Mouse (Mus musculus): ENCODE results near the gene Wdr46. TPM values are rescaled to one million over a fixed set of nuclear protein-coding genes. Genes with fewer than 3 reads are reported as not detected.
A peak's percentile ranks its signal among the peaks of the same experiment; 100 is the strongest.

Gene Wdr46
- polyA plus RNA-seq, 1 experiment: 20.5 TPM

DNA sequence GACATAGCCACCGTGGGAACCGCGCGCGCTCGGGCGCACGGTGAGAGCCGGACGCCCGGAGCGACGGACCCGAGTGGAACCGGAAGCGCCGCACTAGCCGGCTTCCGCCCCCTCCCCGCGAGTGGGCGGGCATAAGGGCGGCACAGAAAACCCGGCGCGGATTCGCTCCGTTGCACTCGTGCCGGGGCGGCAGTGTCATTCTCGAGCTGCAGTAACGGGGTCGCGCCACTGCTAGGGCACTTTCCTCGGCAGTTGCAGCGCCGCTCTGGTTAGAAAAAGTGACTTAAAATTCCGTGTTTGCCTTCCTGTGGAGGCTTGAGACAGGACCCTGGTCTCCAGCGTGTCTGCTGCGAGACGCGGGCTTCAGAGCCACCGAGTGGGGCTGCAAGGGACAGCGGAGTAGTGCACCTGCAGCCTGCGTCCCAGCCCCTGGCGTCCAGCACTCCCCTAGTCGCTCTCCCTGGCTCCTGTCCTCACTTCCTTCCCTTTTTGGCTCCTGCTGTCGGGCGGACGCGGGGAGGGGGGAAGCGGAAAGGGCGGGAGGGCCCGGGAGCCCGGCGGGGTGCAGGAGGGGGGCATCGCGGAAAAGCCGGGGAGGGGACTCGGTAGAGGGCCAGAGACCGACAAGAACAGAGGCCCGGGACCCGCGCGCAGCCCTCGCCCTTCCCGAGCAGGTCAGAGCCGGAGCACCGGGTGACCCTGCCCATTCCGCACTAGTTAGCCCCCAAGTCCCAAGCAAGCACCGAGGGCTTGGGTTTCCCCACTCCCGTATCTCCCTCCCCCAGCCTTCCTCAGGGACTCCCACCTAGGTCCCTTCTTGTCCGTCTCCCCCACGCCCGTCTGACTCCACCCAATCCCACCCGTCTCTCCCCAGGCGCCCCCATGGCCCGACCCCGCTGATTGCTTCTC lies 10.8 kb upstream of the Wdr46 start, which contains the start of gene Rgl2:
Rgl2 (plus strand) TSS at position 173 of the 909 bp plus-strand sequence.
- DNase-seq (ENCODE audit: low read depth in 1 of 2, low spot score in 2 of 2): peak; percentile 85 to 87
- TF ChIP-seq CTCF (IDR thresholded peaks at IDR 0.05; ENCODE audit: extremely low read depth, insufficient read depth, insufficient read length, insufficient replicate concordance) (peak; percentile 11; the same call in 1 of the 2 replicates), POLR2A (IDR thresholded peaks at IDR 0.05; ENCODE audit: low read depth, low read length) (peak; percentile 24; the same call in 1 of the 2 replicates)
- WGBS: under 1% methylated on average over 60 of the region's 80 CpGs
- Histone ChIP-seq H3K4me1 (ENCODE audit: control insufficient read depth, insufficient read depth, insufficient read length) (peaks cover 4% of the 10 kb centered on the region; the same call in 1 of the 2 replicates), H3K36me3 (ENCODE audit: control insufficient read depth, insufficient read depth, low read length) (peaks cover 43% of the 10 kb centered on the region), H3K27me3 (ENCODE audit: control insufficient read depth, insufficient read depth, low read length) (no peaks in the 10 kb centered on the region), H3K4me3 (ENCODE audit: extremely low read depth, insufficient read depth, insufficient read length) (peak within 1 kb of the TSS; percentile 84), H3K27ac (ENCODE audit: insufficient read depth, low read length) (peak within 1 kb of the TSS; percentile 98)

DNA sequence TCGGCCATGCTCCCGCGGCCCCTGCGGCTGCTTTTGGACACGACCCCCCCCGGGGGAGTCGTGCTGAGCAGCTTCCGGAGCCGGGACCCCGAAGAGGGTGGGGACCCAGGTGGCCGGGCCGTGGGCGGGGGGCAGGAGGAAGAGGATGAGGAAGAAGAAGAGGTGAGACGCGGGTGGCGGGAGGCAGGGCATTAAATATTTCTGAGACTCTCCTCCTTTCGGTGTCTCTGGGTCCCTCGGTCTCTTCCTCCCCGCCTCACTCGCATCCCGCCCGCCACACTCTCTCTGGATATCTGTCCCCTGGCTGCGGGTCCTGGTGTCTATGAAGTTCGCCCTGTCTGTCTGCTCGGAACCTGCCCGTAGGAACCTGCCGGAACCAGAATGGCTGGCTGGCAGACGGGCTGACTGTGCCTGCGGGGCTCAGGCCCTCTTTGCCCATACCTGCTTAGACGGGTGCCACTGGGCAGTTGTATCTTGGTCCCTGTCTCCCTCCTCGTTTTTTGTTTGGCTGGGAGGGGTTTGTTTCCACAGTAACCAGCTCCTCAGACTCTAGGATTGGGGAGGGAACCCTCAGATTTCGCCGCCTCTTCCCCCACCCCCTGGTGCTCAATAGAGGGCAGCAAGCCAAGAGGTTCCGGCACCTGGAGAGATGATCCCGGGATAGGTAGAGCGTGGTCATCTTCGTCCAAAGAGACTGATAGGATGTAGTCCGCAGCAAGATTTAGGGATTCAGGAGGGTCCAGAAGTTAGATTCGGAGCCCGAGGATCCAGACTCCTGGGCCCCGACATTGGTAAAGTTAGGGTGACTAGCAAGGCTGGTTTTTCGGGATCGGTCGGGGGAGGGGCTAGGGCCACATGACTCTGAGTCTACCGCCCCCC lies 9.9 kb upstream of the Wdr46 start:
- peaks cover 4% of the 10 kb centered on the region; the same call in 1 of the 2 replicates for H3K4me1 ChIP-seq (ENCODE audit: control insufficient read depth, insufficient read depth, insufficient read length)
- peak in 1 of 2 experiments; percentile 61 for DNase-seq (ENCODE audit: low read depth in 1 of 2, low spot score in 2 of 2)
- WGBS: under 1% methylated on average over 41 of the region's 45 CpGs
- H3K36me3 ChIP-seq (ENCODE audit: control insufficient read depth, insufficient read depth, low read length): peaks cover 44% of the 10 kb centered on the region
- TF ChIP-seq CTCF (IDR thresholded peaks at IDR 0.05; ENCODE audit: extremely low read depth, insufficient read depth, insufficient read length, insufficient replicate concordance) (no peak), POLR2A (IDR thresholded peaks at IDR 0.05; ENCODE audit: low read depth, low read length) (no peak)
- peak overlapping the region; percentile 98 for H3K27ac ChIP-seq (ENCODE audit: insufficient read depth, low read length)
- H3K27me3 ChIP-seq (ENCODE audit: control insufficient read depth, insufficient read depth, low read length): no peaks in the 10 kb centered on the region
- peak overlapping the region; percentile 84 for H3K4me3 ChIP-seq (ENCODE audit: extremely low read depth, insufficient read depth, insufficient read length)

DNA sequence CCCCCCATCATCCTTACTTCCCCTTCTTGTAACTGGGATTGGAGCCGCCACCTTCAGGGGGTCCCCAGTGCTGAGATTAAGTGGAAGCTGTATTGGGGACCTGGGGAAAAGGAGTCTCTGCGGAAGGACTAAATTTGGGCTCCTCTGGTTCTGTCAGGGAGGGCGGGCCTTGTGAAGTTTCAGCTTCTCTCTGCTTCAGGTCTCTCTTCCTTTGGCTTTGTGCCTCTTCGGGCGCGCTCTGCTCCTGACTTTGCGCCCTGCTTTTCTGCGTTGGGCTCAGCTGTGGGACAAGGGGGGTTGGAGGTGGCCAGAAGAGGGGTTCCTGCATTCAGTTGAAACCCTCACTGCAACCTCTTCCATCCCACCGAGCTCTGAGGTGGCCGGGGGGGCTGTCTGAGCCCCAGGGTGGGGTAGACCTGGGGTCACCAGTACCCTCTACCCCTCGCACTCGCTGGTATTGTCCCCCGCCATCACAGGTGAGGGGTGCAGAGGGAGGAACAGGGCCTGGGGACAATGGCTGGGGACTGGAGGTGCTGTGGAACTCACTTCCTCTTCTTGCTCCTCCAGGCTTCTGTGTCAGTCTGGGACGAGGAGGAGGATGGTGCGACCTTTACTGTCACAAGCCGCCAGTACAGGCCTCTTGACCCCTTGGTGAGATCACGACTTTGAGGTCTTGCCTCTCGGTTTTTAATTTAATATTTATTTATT lies 9.1 kb upstream of the Wdr46 start:
- Histone ChIP-seq H3K27ac (ENCODE audit: insufficient read depth, low read length) (peak overlapping the region; percentile 98), H3K36me3 (ENCODE audit: control insufficient read depth, insufficient read depth, low read length) (peaks cover 40% of the 10 kb centered on the region), H3K4me1 (ENCODE audit: control insufficient read depth, insufficient read depth, insufficient read length) (peaks cover 4% of the 10 kb centered on the region; the same call in 1 of the 2 replicates), H3K27me3 (ENCODE audit: control insufficient read depth, insufficient read depth, low read length) (no peaks in the 10 kb centered on the region), H3K4me3 (ENCODE audit: extremely low read depth, insufficient read depth, insufficient read length) (peak overlapping the region; percentile 84)
- TF ChIP-seq CTCF (IDR thresholded peaks at IDR 0.05; ENCODE audit: extremely low read depth, insufficient read depth, insufficient read length, insufficient replicate concordance) (no peak), POLR2A (IDR thresholded peaks at IDR 0.05; ENCODE audit: low read depth, low read length) (no peak)
- no peak for DNase-seq (ENCODE audit: low read depth in 1 of 2, low spot score in 2 of 2)
- WGBS: 29% methylated on average over 18 of the region's 18 CpGs

DNA sequence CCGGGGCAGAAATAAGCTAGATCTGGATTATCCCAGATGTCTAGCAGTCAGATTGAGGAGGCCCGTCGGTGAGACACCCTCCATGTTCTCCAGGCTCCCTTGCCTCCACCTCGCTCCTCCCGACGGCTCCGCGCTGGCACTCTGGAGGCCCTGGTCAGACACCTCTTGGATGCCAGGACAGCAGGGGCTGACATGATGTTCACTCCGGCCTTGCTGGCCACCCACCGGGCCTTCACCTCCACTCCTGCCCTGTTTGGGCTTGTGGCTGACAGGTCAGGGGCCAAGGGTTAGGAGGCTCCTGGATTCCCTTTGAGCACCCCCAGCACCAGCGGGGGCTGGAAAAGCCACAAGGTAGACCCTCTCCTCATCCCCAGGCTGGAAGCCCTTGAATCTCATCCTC lies 8.5 kb upstream of the Wdr46 start:
- no peak for TF ChIP-seq CTCF (IDR thresholded peaks at IDR 0.05; ENCODE audit: extremely low read depth, insufficient read depth, insufficient read length, insufficient replicate concordance)
- TF ChIP-seq POLR2A (IDR thresholded peaks at IDR 0.05; ENCODE audit: low read depth, low read length): no peak
- DNase-seq (ENCODE audit: low read depth in 1 of 2, low spot score in 2 of 2): no peak
- Histone ChIP-seq H3K36me3 (ENCODE audit: control insufficient read depth, insufficient read depth, low read length) (peaks cover 37% of the 10 kb centered on the region), H3K27ac (ENCODE audit: insufficient read depth, low read length) (no peak overlapping the region), H3K27me3 (ENCODE audit: control insufficient read depth, insufficient read depth, low read length) (no peaks in the 10 kb centered on the region), H3K4me1 (ENCODE audit: control insufficient read depth, insufficient read depth, insufficient read length) (peaks cover 4% of the 10 kb centered on the region; the same call in 1 of the 2 replicates), H3K4me3 (ENCODE audit: extremely low read depth, insufficient read depth, insufficient read length) (no peak overlapping the region)
- WGBS: 96% methylated on average over 11 of the region's 11 CpGs

DNA sequence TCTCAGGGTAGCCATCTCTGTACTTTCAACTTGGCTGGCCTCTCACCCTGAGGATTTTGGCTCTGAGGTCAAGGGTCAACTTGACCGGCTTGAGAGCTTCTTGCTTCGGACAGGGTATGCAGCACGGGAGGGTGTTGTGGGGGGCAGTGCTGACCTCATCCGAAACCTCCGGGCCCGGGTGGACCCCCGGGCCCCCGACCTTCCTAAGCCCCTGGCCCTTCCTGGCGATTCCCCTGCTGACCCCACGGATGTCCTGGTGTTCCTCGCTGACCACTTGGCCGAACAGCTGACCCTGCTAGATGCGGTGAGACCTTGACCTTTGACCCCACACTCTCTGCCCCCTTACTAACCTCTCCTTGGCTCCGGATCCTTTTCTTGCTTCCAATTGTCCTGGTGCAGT lies 8.0 kb upstream of the Wdr46 start:
- Histone ChIP-seq H3K4me3 (ENCODE audit: extremely low read depth, insufficient read depth, insufficient read length) (no peak overlapping the region), H3K27me3 (ENCODE audit: control insufficient read depth, insufficient read depth, low read length) (no peaks in the 10 kb centered on the region), H3K4me1 (ENCODE audit: control insufficient read depth, insufficient read depth, insufficient read length) (peaks cover 4% of the 10 kb centered on the region; the same call in 1 of the 2 replicates), H3K27ac (ENCODE audit: insufficient read depth, low read length) (no peak overlapping the region), H3K36me3 (ENCODE audit: control insufficient read depth, insufficient read depth, low read length) (peaks cover 41% of the 10 kb centered on the region)
- no peak for TF ChIP-seq CTCF (IDR thresholded peaks at IDR 0.05; ENCODE audit: extremely low read depth, insufficient read depth, insufficient read length, insufficient replicate concordance)
- TF ChIP-seq POLR2A (IDR thresholded peaks at IDR 0.05; ENCODE audit: low read depth, low read length): no peak
- DNase-seq (ENCODE audit: low read depth in 1 of 2, low spot score in 2 of 2): no peak
- 91% methylated on average over 14 of the region's 14 CpGs for WGBS

DNA sequence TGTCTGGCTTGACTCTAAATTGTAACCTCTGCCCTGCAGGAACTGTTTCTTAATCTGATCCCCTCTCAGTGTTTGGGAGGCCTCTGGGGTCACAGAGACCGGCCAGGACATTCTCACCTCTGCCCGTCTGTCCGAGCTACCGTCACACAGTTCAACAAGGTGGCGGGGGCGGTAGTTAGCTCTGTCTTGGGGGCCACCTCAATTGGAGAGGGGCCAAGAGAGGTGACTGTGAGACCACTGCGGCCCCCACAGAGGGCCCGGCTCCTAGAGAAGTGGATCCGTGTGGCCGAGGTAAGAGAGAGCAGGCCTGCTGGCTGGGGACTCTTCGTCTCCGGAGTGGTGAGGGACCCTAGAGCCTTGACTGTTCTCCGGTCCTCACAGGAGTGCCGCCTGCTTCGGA lies 7.5 kb upstream of the Wdr46 start:
- Histone ChIP-seq H3K27ac (ENCODE audit: insufficient read depth, low read length) (no peak overlapping the region), H3K4me3 (ENCODE audit: extremely low read depth, insufficient read depth, insufficient read length) (no peak overlapping the region), H3K27me3 (ENCODE audit: control insufficient read depth, insufficient read depth, low read length) (no peaks in the 10 kb centered on the region), H3K36me3 (ENCODE audit: control insufficient read depth, insufficient read depth, low read length) (peaks cover 42% of the 10 kb centered on the region), H3K4me1 (ENCODE audit: control insufficient read depth, insufficient read depth, insufficient read length) (peaks cover 4% of the 10 kb centered on the region; the same call in 1 of the 2 replicates)
- TF ChIP-seq POLR2A (IDR thresholded peaks at IDR 0.05; ENCODE audit: low read depth, low read length) (no peak), CTCF (IDR thresholded peaks at IDR 0.05; ENCODE audit: extremely low read depth, insufficient read depth, insufficient read length, insufficient replicate concordance) (no peak)
- WGBS: 95% methylated on average over 15 of the region's 15 CpGs
- DNase-seq (ENCODE audit: low read depth in 1 of 2, low spot score in 2 of 2): no peak
